Mouse (Mus musculus): Measurements from ENCODE around the gene Mt2. TPM values are rescaled to one million over a fixed set of nuclear protein-coding genes. Genes with fewer than 3 reads are reported as not detected.
A peak's percentile ranks its signal among the peaks of the same experiment; 100 is the strongest.
"Not testable (repeated sequence)": the region's sequence is repeated elsewhere in the genome, so short reads cannot be mapped to it uniquely, and the experiment has no call there.

The Mt2 gene
- polyA plus RNA-seq (2012; rRNA removed) = 232 and 277 TPM in 2 replicates

GRCm38 (mm10) chr8:94172075-94172808, at the start of gene Mt2:
TSS of gene Mt2 (plus strand) at chr8:94172664.
- H3K27me3 ChIP-seq (ENCODE audit: control insufficient read depth, insufficient read depth, low read length) = no peaks in the 10 kb centered on the region
- TF ChIP-seq CTCF (IDR thresholded peaks at IDR 0.05; ENCODE audit: control insufficient read depth, insufficient read depth, insufficient replicate concordance, low read depth, low read length) = no peak
- 0 out of 2 replicates have a peak, but pooled peaks have one; percentile 87 for TF ChIP-seq POLR2A (IDR thresholded peaks at IDR 0.05; ENCODE audit: control insufficient read depth, low read depth, low read length)
- H3K27ac ChIP-seq (ENCODE audit: control insufficient read depth, insufficient read depth, low read depth, low read length) = peak within 1 kb of the TSS; percentile 99
- peak within 1 kb of the TSS; percentile 90 for H3K4me3 ChIP-seq (ENCODE audit: control insufficient read depth, low read depth, low read length)
- H3K4me1 ChIP-seq (ENCODE audit: control insufficient read depth, insufficient read depth, low read length) = peaks cover 17% of the 10 kb centered on the region
- no peaks in the 10 kb centered on the region for H3K36me3 ChIP-seq (ENCODE audit: control insufficient read depth, insufficient read depth, low read length)

- H3K4me3 ChIP-seq (ENCODE audit: control insufficient read depth, low read depth, low read length) = no peak overlapping the region
- H3K36me3 ChIP-seq (ENCODE audit: control insufficient read depth, insufficient read depth, low read length) = no peaks in the 10 kb centered on the region
- H3K27ac ChIP-seq (ENCODE audit: control insufficient read depth, insufficient read depth, low read depth, low read length) = no peak overlapping the region
- TF ChIP-seq CTCF (IDR thresholded peaks at IDR 0.05; ENCODE audit: control insufficient read depth, insufficient read depth, insufficient replicate concordance, low read depth, low read length) (no peak), POLR2A (IDR thresholded peaks at IDR 0.05; ENCODE audit: control insufficient read depth, low read depth, low read length) (no peak)
- H3K4me1 ChIP-seq (ENCODE audit: control insufficient read depth, insufficient read depth, low read length) = peaks cover 3% of the 10 kb centered on the region
- no peaks in the 10 kb centered on the region for H3K27me3 ChIP-seq (ENCODE audit: control insufficient read depth, insufficient read depth, low read length)
Observed at GRCm38 (mm10) chr8:94122711-94123468, 49.6 kb upstream of the Mt2 start.

DNA sequence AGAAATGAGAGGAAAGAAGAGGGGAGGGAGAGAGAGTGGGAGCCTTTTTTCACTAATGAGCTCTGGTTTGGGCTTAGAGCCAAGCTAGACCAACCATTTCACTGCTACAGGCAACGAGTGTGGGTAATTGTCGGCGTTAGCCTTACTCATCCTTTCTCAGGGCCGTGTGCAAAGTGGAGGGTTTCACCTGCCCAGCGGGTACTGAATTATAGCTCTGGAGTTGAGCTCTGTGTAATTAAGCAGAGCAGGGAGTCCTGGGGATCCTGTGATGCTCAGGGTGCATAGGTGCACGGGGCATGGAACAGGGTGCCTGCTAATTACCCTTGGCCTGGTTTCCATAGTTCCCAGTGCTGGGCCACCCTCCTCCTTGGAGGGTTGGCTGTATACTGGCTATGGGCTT, 44.8 kb upstream of the Mt2 start:
- Histone ChIP-seq H3K27me3 (ENCODE audit: control insufficient read depth, insufficient read depth, low read length) (no peaks in the 10 kb centered on the region), H3K4me1 (ENCODE audit: control insufficient read depth, insufficient read depth, low read length) (peaks cover 3% of the 10 kb centered on the region; the same call in 1 of the 2 replicates), H3K4me3 (ENCODE audit: control insufficient read depth, low read depth, low read length) (no peak overlapping the region), H3K36me3 (ENCODE audit: control insufficient read depth, insufficient read depth, low read length) (no peaks in the 10 kb centered on the region), H3K27ac (ENCODE audit: control insufficient read depth, insufficient read depth, low read depth, low read length) (no peak overlapping the region)
- TF ChIP-seq CTCF (IDR thresholded peaks at IDR 0.05; ENCODE audit: control insufficient read depth, insufficient read depth, insufficient replicate concordance, low read depth, low read length) = no peak
- no peak for TF ChIP-seq POLR2A (IDR thresholded peaks at IDR 0.05; ENCODE audit: control insufficient read depth, low read depth, low read length)

DNA sequence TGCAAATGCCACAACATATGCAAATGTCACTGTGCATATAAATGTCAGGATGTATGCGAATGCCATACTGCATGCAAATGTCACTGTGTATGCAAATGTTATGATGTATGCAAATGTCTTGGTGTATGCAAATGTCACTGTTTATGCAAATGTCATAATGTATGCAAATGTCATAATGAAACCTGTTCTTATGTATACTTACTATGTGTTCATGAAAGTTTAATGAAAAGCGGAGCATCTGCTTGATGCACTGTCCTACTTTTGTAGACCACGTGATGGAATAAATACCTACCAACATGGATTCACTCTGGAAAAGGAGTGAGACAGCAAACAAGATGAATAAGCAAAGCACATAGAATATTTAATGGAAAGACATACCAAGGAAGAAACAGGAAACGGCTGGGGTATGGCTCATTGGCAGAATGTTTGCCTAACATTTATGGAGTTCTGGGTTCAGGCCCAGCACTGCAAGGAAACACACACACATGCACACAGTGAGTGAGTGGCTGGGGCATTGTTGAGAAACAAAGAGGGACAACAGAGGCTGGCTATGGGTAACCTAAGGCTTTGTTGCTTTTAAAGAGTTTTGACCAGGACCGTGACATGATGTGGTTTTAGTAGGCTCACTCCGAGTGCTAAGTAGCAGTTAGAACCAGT, 43.2 kb upstream of the Mt2 start:
- Histone ChIP-seq H3K36me3 (ENCODE audit: control insufficient read depth, insufficient read depth, low read length) (no peaks in the 10 kb centered on the region), H3K4me1 (ENCODE audit: control insufficient read depth, insufficient read depth, low read length) (peaks cover 3% of the 10 kb centered on the region; the same call in 1 of the 2 replicates), H3K27me3 (ENCODE audit: control insufficient read depth, insufficient read depth, low read length) (no peaks in the 10 kb centered on the region), H3K4me3 (ENCODE audit: control insufficient read depth, low read depth, low read length) (no peak overlapping the region; the same call in 1 of the 2 replicates), H3K27ac (ENCODE audit: control insufficient read depth, insufficient read depth, low read depth, low read length) (no peak overlapping the region)
- no peak for TF ChIP-seq CTCF (IDR thresholded peaks at IDR 0.05; ENCODE audit: control insufficient read depth, insufficient read depth, insufficient replicate concordance, low read depth, low read length)
- TF ChIP-seq POLR2A (IDR thresholded peaks at IDR 0.05; ENCODE audit: control insufficient read depth, low read depth, low read length) = no peak

GRCm38 (mm10) chr8:94130126-94130525, 42.3 kb upstream of the Mt2 start:
- peak overlapping the region; percentile 17 for H3K4me3 ChIP-seq (ENCODE audit: control insufficient read depth, low read depth, low read length)
- H3K4me1 ChIP-seq (ENCODE audit: control insufficient read depth, insufficient read depth, low read length) = no peaks in the 10 kb centered on the region
- TF ChIP-seq POLR2A (IDR thresholded peaks at IDR 0.05; ENCODE audit: control insufficient read depth, low read depth, low read length) (no peak), CTCF (IDR thresholded peaks at IDR 0.05; ENCODE audit: control insufficient read depth, insufficient read depth, insufficient replicate concordance, low read depth, low read length) (no peak)
- no peaks in the 10 kb centered on the region for H3K27me3 ChIP-seq (ENCODE audit: control insufficient read depth, insufficient read depth, low read length)
- H3K27ac ChIP-seq (ENCODE audit: control insufficient read depth, insufficient read depth, low read depth, low read length) = no peak overlapping the region
- H3K36me3 ChIP-seq (ENCODE audit: control insufficient read depth, insufficient read depth, low read length) = no peaks in the 10 kb centered on the region

DNA sequence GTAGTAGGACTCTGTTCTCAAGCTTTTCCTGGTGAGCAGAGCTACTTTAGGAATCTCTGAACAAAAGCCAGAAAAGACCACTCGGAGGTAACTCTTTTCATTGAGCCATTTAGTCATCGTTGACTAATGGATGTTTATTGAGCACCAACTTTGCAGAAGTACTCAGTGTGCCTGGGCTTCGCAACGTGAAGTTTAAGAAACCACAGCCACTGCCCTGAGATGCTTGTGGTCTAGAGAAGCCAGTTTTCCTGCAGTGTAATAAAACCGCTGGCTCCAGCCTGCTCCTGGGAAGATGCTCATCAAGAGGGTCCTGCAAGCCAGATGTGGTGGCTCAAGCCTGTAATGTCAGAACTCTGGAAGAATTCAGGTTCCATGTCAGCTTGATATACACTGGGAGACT, 40.4 kb upstream of the Mt2 start:
- Histone ChIP-seq H3K4me1 (ENCODE audit: control insufficient read depth, insufficient read depth, low read length) (no peaks in the 10 kb centered on the region), H3K36me3 (ENCODE audit: control insufficient read depth, insufficient read depth, low read length) (no peaks in the 10 kb centered on the region), H3K27ac (ENCODE audit: control insufficient read depth, insufficient read depth, low read depth, low read length) (no peak overlapping the region), H3K27me3 (ENCODE audit: control insufficient read depth, insufficient read depth, low read length) (no peaks in the 10 kb centered on the region), H3K4me3 (ENCODE audit: control insufficient read depth, low read depth, low read length) (no peak overlapping the region)
- no peak for TF ChIP-seq CTCF (IDR thresholded peaks at IDR 0.05; ENCODE audit: control insufficient read depth, insufficient read depth, insufficient replicate concordance, low read depth, low read length)
- TF ChIP-seq POLR2A (IDR thresholded peaks at IDR 0.05; ENCODE audit: control insufficient read depth, low read depth, low read length) = no peak

GRCm38 (mm10) chr8:94134601-94135000, 37.9 kb upstream of the Mt2 start:
- not testable (repeated sequence) for H3K4me3 ChIP-seq (ENCODE audit: control insufficient read depth, low read depth, low read length); H3K36me3 ChIP-seq (ENCODE audit: control insufficient read depth, insufficient read depth, low read length); H3K27me3 ChIP-seq (ENCODE audit: control insufficient read depth, insufficient read depth, low read length); H3K27ac ChIP-seq (ENCODE audit: control insufficient read depth, insufficient read depth, low read depth, low read length); H3K4me1 ChIP-seq (ENCODE audit: control insufficient read depth, insufficient read depth, low read length)

All from testis, adult 2 months (tissue).